Mouse (Mus musculus) granulocyte monocyte progenitor cell, adult 5-6 weeks (primary cell): ENCODE results near the gene Slc25a23. TPM values are rescaled to one million over a fixed set of nuclear protein-coding genes. Genes with fewer than 3 reads are reported as not detected.
A peak's percentile ranks its signal among the peaks of the same experiment; 100 is the strongest.

Source experiments
- ATAC-seq: replicated peaks from 2 replicates; pipeline ENCODE4 v1.8.0; 2016; ENCODE audit warnings: mild to moderate bottlenecking, moderate TSS enrichment, inconsistent platforms; ENCODE audit not compliant: poor library complexity, severe bottlenecking
- total RNA-seq, 2 experiments: library from RNA; stranded (forward) in 1 of 2; stranded (reverse) in 1 of 2; fragments of 200-712, 200-1000 nt in 1 of 2; fragments of >200 nt in 1 of 2; fragmentation: Nextera tagmentation in 1 of 2; gene quantifications; 2 replicates each; pipeline ENCODE4 v1.2.3; 2014 to 2017

Slc25a23 gene
- total RNA-seq, 2 experiments from 2014 or later: 1.6 to 15.2 TPM

DNA sequence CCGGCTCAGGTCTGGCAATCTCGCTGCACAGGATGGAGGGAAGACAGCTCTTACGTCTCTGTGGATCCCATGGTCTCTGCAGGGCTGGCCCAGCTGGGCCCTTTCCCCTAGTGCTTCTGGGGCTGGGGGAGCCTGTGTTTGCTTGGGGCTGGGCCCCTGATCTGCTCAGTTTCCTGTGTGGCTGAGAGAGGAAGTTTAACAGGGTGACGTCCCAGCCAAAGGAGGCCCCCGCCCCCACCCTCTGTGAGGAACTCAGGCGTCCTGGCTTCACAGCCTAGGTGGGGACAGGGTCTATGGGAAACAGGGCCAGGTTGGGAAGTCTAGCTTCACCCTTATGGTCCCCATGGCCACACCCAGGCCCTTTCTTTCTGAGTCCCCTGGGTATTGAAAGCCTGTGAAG is 18.7 kb upstream of the Slc25a23 start, which contains the start of gene Dennd1c:
TSS of gene Dennd1c (minus strand) at position 179 of the 400 bp plus-strand sequence.
- peak; percentile 94 for ATAC-seq

DNA sequence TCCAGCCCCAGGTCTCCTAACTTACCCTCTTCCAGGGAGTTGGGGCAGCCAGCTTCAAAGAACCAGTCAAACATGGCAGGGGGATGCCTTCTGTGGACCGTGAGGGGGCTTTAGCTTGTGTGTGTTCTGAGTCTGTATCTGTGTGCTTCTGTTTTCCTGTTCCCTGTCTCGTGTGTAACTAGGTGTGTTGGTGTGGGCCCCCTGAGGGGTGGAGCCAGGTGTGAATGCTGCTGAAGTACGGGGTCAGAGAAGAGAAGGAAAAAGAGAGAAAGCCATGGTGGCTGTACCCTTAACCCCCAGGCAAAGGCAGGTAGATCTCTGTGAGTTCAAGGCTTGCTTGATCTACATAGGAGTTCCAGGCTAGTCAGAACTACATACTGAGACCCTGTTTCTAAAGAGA is 17.3 kb upstream of the Slc25a23 start:
- no peak for ATAC-seq

DNA sequence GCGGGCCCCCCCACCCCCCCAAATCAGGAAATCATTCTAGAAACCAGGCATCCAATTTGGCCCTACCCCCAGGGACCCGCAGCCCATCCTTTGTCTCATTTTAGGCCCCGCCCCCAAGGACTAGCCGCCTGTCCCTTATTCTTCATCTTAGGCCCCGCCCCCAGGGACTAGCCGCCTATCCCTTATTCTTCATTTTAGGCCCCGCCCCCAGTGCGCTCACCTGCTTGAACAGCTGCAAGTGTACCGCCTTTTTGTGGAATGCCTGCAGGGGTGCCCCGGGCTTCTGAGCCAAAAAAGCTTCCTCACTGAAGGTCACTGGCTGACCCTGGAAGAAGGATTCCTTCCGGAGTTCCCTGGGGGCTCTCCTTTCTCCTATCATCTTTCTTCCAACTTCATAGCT is 11.0 kb upstream of the Slc25a23 start:
- ATAC-seq: no peak

DNA sequence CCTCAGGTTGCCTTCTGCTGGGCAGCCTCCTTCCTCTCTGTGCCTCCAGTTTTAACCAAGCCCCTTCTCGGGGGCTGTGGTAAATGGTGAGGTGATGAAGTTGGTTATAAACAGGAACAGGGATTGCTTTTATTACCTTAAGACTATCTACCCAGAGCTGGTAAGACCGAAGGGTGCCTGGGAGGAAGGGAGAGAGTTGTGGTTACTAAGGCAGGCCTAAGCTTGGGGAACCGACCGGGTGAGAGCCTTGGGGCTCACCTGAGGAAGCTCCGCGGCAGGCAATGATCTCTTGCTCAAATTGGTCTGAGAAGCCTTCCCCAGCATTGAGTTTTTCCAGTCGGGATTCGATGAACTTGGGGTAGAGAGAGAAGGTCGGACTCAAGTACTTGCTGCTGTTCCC is 10.6 kb upstream of the Slc25a23 start:
- ATAC-seq: no peak

DNA sequence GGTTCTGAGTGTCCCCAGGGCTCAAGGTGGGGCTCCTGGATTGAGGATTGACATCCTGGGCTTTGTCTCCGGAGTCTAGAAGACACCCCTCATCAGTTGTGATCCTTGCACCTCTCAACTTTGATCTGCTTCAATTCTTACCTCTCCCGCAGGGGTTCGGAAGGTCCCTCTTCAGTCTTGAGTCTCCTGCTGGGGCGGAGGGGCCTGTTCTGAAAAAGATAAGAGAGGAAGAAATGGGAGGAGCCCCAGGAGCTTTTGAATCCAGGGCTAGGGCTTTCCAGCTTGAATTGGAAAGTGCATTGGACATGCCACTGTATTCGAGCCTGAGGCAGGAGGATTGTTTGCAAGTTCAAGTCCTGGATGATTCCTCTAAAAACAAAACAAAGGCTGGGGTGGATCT is 7.2 kb upstream of the Slc25a23 start:
- no peak for ATAC-seq

DNA sequence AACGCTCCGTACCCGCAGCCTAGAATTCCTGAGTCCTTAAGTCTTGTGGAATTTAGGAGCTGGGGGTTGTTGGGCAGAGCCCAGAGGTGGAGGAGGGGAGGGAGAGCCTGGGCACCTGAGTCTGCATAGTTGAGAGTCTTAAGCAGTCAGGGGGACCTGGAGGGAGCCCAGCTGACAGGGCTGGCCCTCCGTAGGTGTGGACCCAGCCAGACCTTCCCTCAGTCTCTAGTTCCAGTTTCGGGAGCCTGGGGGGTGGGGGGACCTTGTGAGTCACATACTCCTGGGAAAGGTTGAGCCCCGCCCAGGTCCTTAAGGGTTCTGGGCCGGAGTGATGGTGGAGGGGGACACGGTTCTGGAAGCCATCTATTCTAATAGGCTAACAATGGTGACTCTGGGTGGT is 3.4 kb upstream of the Slc25a23 start:
- ATAC-seq: no peak

DNA sequence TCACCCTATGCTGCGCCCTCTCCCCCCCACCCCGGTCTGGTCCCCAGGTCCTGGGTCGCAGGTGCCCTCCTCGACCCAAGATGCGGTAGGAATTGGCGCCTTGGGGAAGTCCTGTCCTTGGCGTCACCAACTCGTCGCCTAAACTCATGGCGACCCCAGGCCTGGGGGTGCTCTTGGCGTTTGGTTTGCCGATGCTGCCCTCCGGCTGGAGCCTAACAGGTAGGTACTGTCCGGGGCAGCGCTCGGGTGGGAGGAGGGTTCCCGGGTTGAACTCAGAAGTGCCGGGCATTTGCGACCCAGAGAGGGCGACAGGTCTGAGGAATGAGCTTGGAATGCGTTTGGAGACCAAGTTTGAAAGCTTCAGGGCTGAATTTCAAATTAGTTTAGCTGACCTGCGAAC is 2.9 kb upstream of the Slc25a23 start:
- ATAC-seq: no peak

DNA sequence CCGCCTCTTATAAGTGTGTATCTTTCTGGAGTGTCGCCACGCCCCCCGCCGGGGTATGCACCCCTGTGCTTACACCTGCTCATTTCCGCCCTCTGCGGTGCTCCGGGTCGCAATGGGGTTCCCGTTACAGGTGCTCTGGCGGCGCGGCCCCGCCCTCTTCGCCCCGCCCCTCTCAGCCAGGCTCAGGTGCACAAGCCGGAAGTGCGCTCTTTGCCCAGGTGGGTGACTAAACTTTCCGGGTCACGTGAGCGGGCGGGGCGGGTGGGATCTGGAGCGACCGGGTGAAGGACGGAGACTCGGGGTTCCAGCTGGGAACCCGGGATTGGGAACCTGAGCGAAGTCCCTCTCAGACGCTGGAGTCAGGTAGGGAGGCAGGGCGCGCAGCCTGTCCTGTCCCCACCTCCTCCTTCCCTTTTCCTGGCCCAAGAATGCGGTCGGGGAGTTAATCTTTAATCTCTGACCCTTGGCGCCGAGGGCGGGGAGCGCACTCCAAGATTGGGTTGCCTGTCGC is 2.4 kb upstream of the Slc25a23 start:
- ATAC-seq: no peak

DNA sequence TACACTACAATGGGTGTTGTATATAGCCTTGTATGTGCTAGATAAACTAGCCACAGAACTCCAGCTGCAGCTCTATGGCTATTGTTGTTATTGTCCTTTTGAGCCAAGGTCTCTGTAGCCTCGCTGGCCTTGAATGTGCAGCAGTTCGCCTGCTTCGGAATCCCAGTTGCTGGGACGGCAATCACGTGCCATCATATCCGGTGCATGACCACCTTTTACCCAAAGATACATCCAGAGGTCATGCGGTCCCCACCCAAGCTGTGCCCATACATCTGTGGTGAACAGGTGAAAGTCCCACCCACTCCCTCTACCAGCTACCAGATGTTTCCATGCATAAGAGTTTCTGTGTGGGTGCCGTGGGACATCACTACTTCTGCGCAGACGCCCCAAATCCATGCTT is 1.4 kb upstream of the Slc25a23 start:
- no peak for ATAC-seq

DNA sequence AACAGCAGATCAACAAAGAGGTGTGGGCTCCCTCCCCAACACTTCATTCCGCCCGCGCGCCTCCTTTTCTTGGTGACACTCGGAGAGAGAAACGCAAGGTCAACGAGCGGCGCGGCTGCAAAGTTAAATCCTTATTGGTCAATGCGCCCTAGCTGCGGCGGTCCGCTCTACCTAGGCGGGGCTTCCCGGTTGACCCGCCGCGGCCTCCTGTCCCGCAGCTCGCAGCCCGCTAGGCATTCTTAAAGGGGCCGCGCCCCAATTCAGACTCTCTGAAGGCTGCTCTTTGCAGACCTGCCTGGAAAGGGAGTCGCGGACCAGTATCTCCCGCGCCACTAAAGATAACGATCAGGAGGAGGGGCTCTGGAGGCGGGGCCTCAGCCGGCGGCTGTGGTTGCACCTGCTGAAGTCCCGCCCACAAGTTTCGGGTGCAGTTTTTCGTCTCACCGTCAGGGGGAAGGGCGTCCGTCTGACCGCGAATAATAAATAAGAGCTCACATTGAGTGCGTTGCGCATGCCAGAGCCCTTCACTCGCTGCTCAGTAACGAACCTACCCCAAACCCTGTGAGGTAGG is 653 bp upstream of the Slc25a23 start:
- peak; percentile 77 for ATAC-seq

DNA sequence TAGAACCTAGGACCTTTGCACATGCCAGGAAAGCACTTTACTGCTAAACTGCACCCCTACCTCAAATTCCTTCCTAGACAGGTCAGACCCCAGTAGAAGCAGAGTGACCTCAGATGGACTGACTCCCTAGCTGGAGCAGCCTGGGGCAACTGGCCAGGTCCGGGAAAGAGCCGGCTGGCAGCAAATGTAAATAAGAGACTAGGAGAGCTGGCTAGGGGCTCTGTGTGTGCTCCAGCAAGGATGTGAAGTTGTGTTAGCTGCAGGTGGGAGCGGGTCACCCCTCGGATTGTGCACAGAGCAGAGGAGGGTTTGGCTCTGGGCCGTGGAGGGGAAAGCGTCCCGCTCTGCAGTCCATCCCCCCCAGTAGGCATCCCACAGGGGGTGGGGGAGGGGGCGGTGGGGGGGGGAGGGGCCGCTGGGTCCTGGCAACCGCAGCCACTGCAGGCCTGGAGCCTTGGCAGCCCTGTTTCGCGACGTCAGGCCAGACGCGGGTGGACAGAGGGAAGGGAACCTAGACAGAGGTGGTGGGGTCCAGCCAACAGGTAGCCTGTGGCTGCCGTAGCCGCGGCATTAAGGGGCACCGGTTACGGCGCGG is 675 bp downstream of the Slc25a23 start, which contains the start of gene Crb3:
TSS of gene Crb3 (plus strand) at position 215 of the 595 bp plus-strand sequence.
- no peak for ATAC-seq

DNA sequence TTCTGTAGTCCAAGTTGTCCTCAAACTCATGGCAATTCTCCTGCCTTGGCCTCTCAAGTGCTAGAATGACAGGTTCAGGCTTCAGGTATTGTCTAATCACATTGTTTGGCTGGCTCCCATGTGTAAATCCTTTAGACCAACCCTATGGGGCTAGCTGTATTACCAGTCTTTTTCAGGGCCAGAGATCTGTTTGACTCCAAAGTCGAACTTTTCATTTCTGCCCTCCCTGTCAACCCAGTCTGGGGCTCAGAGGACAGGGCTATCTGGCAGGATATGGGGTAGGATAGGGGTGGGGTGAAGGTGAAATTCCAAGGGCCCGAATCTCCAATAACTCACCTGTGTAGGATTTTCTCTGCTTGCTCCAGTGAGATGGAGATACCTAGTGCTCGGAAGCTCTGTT is 3.4 kb downstream of the Slc25a23 start:
- ATAC-seq: no peak

DNA sequence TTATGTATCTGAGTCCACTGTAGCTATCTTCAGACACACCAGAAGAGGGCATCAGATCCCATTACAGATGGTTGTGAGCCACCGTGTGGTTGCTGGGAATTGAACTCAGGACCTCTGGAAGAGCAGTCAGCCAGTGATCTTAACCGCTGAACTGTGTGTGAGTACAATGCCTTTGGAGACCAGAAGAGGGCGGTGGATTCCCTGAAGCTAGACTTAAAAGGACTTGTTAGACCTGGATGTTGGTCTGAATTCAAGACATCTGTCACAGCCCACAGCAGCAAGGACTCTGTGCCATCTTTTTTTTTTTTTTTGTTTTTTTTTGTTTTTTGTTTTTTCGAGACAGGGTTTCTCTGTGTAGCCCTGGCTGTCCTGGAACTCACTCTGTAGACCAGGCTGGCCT is 8.0 kb downstream of the Slc25a23 start:
- ATAC-seq: peak; percentile 63

DNA sequence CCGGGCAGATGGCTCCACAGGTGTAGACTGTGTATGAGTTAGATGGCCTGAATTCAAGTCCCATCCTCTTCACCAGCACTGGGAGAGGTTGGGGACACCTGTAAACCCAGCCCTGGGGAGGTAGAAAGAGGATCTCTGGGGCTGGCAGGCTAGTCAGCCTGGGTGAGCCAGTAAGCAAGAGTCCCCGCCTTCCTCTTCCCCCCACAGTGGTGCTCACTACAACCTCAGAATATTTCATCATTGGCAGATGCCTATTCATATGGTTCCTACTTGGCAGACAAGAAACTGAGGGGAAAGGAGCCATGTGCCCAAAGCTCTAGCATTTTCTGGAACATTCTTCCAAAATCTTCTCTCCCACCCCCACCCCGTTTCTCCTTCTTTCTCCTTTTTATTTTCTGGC is 10.8 kb downstream of the Slc25a23 start:
- ATAC-seq: peak; percentile 82

DNA sequence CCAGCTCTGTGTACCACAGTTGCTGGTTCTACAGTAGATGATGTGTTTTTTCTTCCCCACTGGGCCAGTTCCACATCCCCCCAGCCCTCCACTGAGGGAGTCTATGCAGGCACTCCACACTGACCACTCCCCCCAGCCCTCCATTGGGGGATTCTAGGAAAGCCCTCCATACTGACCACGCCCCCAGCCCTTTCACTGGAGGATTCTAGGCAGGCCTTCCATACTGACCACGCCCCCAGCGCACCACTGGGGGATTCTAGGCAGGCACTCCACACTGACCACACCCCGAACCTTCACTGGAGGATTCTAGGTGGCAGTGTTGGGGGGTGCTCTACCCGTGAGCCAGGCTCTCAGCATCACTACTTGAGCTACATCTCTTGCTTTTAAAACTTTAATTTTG is 12.3 kb downstream of the Slc25a23 start:
- ATAC-seq: peak; percentile 42

DNA sequence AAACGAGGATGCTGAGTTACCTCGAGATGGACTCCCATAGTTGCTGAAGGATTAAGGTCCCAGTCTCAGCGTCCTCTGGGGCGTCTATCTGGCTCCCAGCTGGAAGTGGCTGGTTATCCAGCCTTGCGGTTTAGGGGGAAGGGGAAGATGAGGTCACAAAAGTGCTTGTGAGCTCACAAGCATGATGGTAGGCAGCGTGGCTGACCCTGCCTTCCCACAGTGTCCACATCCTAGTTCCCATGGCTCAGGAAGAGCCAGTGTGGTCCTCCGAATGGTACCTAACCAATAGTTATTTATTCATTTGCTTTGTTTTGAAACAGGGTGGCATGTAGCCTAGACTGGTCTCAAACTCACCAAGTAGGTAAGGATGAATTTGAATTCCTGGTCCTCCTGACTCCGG is 18.1 kb downstream of the Slc25a23 start, which contains the start of gene Slc25a41:
TSS of gene Slc25a41 (minus strand) at position 101 of the 400 bp plus-strand sequence.
- ATAC-seq: no peak

DNA sequence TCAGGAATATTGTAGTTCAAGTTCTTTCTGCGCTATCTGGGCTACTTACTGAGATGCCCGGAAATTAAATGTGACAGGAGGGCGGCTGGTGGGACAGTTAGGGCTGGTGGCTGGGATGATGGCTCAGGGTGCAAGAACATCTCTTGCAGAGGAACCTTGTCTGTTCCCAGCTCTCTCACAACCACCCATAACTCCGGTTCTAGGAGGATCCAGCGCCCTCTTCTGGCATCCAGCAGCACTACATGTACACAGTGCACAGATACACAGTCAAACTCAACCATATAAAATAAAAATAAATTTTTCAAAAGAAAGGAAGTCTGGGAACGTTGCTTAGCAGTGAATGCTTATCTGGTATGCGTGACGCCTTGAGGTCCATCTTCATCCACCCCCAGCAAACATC is 20.7 kb downstream of the Slc25a23 start:
- ATAC-seq: peak; percentile 38; the same call in 1 of the 2 replicates

DNA sequence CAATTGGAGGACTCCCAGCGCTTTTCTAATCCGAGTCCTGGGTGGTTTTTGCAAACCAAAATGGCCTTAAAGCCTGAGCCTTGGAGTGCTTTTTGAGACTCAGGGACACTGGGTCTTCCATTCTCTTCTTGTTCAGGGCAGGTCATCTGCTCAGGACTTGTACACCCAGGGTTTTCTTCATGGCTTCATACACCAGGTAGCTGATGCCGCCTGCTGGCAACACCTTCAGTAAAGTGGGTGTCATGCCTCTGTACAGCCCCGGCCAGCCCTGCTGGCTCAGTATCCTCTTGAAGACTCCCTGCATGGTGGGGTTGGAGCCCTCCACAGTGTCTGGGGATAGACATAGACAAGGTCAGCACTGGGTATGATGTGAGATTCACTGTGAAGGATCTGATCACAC is 26.8 kb downstream of the Slc25a23 start:
- ATAC-seq: no peak

DNA sequence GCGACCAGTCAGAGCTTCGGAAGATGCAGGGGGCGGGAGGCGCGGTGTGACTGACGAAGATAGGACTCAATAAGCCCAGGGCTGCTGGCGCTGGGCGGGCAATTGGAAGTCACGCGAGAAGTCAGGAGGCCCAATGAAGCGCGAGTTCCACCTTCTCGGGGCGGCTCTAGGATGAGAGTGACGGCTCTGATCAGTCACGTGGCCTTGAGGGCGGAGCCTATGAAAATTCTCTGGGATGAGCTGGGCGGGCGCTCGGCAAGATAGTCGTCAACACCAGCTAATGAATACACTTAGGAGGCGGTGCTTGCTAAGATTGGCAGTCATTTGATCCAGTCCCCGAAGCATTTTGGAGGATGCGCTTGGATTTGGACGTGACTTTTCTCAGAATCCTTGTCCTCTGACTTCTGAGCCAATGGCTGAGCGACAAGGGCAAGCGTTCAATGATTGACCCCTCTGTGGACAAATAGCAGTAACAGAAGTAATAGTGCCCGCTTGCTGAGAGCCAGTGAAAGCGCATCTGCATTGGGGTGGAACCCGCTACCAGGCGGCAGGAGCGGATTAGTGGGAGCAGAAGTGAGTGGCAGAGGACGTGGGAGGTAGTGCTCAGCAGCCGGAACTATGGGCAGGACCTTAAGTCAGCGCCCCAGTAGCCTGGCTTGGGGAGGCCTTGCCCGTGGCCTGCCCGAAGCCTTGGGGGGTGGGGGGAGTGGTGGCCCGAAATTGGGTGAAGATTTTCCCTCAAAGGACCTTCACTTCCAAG is 27.8 kb downstream of the Slc25a23 start:
- peak; percentile 80 for ATAC-seq

DNA sequence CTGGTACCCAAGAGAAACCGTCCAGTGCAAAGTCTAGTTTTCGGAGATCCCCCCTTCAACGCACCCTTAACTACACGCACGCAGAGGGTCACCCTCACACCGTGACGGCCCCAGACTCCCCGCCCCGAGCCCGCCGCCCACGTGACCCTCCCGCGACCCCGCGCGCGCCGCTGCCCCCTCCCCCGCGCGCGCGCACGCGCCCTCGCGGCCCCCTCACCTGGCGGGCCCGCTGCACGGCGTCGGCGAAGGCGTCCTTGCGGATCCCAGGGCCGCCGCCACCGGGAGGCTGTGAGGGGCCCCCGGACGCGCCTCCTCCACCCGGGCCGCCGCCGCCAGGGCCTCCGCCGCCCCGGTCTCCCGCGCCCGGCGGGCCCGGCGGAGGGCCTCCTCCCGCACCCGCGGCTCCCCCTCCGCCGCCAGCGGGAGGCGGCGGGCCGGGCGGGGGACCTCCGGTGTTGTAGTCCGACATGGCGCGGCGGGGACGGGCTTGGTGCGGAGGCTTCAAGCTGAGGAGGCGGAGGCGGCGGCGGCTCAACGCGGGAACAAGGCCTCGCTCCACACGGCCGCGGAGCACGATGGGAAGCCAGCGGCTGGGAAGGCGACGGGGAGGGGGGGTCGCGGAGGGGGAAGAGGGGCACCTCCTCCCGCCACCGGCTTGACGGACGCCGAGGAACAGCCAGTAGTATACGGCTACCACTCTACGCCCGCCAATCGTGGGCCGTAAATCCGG is 28.6 kb downstream of the Slc25a23 start, which contains the start of gene Khsrp:
TSS of gene Khsrp (minus strand) at position 592 of the 730 bp plus-strand sequence.
- no peak for ATAC-seq

DNA sequence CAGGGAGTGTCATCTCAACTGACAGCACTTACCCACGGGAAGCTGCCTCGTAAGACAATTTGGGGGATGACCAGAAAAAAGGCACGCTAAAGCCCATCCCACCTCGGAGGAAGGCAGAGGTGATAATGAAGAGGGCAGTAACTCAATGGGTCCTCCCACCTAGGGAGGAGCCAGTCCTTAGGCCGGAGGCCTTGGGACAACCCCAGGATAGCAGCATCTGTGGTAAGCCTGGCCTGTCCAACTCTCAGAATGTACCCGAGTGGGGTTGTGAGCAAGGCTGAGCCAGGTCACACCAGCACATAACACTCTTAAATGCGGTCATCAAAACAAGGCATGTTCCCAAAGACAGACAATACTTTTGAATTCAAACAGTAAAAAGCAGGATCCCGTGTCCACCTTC is 30.0 kb downstream of the Slc25a23 start:
- no peak for ATAC-seq
